Mouse (Mus musculus) T-helper 1 cell (primary cell): ENCODE results near the gene Tbc1d15.
"Not testable (repeated sequence)": the region's sequence is repeated elsewhere in the genome, so short reads cannot be mapped to it uniquely, and the experiment has no call there.

Source experiments
- in situ Hi-C: fragments of 300-600 bp; cut with MboI, MseI; formaldehyde crosslinking; loops from one replicate; pipeline ENCODE4 v1.15.1; 2025; ENCODE audit warnings: high pct_unique_total_duplicates

Gene Tbc1d15

DNA sequence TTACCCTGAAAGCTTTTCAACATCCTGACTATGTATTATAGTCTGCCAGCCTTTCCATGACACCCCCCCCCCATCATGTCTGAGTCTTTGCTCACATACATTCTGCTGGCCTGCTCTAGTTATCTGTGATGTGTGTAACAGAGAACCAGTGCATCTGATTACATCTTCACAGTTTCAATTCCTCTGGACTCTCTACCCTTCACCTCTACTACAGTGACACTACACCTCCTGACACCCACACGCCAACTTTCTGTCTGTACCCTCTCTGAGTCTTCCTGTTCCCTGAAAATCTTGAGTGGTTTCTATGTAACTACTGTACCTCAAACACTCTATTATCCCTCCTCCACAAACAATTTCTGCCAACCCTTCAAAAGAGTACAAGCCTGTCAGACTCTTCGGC, 5.8 kb downstream of the Tbc1d15 start:
- in situ Hi-C loops: no loop called here

DNA sequence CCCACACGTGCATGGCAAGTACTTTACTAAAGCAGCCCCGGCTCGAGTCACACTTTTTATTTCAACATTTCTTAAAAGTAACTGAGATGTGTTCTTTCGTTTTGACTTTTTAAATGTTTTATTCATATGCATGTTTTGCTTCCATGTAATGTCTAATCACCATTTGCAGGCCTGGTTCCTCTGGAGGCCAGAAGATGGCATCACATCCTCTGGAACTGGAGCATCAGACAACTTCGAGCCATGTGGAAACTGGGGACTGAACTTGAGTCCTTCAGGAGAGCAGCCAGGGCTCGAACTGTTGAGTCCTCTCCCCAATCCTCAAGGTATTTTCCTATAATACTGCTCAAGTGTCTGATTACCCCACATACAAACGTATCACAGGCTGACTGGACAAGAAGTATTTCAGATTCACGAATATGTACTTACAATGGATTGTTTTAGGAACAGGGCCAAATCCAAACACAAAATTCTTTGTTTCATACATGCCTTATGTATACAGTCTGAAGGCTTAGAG, 10.1 kb downstream of the Tbc1d15 start:
- in situ Hi-C loops: no loop called here

DNA sequence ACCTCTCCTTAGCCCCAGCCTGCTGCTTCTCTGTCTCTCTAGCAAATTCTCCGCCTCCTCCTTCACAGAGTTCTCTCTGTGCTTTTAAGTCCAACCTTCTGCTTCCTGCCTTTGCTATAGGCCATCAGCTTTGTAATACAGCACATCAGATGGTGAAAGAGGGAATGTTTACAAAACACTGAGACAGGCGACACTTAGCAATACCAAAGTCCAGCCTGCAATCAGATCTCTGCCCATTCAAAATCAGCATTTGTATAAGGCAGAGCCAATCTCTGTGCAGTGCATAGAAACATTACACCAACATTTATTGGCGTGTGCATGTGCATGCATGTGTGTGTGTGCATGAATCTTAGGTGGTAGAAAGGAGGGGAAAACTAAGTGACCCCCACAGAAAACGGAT, 13.3 kb downstream of the Tbc1d15 start:
- in situ Hi-C loops: no loop called here

DNA sequence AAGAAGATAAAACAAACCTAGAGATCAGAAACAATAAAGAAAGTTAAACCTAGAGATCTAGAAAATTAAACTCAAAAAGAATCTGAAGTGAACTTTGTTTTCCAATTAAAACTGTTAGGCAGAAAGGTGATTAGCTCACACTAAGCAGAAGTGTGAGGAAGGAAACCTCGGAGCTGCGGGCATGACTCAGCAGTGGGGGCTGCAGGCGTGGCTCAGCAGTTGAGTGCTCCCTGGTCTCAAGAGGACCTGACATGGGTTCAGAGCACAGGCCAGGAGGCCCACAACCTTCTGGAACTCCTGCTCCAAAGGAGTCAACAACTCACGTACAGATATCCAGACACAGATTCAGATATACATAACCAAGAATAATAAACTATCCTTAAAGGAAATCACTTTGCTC, 14.5 kb downstream of the Tbc1d15 start:
- in situ Hi-C loops: no loop called here

DNA sequence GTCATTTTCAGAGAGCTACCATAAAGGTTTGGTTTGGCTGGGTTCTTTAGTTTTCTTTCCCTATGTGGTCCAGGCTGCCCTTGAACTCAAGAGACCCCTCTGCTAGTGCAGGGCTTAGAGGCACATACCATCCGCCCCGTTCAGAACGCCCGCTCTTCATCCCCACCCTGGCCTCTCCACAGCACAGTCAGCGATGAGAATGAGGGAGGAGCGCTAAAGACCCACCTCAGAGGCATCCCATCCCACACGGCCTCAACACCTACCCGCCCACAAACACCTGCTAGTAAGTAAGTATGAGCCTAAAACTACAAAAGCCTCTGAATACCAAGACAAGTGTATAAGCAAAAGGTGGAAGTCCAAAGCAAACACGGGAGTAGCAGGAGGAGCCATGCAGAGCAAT, 15.8 kb downstream of the Tbc1d15 start:
- in situ Hi-C loops: no loop called here

DNA sequence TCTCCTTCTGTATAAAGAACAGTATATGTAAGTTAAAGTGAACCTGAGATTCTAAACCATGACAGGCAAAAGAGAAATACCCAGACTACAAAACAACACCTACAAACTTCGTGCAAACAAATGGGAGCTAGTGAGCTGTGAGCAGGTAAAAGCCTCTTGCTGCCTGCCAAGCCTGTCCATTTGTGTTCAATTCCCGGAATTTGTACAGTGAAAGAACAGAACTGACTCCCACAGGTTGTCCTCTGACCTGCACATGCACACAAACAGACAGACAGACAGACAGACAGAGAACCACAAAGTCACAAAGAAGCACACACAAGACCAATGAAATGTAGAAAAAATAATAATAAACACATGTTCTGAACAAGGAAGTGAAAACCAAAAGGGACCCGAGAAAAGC, 17.5 kb downstream of the Tbc1d15 start:
- in situ Hi-C loops: no loop called here

DNA sequence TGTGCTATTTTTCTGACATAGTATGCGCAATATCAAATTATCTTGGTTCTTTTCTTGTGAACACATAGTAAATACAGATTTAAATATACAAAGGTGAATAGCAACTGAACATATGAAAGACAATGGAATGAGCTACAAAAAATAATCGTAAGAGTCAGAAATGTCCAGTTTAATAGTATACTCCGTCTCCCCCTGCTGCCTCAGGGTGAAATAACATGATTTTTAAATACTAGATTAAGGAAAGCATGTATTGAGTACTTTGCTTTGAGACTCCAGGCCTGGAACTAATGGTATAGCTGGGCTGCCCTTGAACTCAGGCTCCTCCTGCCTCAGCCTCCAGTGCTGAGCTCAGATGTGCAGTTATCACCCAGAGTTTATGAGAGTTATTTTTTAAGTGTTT, 18.8 kb downstream of the Tbc1d15 start:
- in situ Hi-C loops: no loop called here

DNA sequence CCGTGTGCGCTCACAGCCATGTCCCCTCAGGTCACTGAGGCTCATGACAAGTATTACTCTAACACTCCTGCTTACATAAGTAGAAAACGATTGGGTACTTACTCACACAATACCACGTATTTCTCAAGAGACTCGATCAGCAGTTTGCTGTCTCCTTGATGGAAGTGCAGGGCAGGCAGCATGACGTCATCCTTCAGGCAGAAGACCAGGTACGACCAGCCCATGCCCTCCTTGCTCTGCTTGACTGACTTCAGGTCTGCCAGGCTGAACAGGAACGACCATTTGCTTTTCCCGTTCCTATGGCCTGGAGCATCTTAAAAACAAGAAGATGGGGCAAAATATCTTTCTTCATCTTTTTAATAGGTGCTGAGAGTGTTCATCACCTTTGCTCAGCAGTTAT, 22.2 kb downstream of the Tbc1d15 start:
- in situ Hi-C loops: no loop called here

DNA sequence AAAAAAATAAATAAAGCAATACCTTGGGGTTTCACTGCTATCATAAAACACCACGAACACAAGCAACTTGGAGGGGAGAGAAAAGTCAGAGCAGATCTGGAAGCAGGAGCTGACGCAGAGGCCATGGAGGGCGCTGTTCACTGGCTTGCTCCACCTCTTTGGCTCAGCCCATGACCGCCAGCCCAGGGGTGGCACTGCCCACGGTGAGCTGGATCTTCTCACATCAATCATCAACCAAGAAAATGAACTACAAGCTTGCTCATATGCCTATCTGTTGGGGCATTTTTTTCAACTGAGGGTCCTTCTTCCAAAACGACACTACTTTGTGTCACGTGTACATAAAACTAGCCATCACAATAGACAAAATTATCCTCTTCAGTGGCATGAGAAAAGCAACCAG, 24.7 kb downstream of the Tbc1d15 start:
- in situ Hi-C loops: no loop called here

DNA sequence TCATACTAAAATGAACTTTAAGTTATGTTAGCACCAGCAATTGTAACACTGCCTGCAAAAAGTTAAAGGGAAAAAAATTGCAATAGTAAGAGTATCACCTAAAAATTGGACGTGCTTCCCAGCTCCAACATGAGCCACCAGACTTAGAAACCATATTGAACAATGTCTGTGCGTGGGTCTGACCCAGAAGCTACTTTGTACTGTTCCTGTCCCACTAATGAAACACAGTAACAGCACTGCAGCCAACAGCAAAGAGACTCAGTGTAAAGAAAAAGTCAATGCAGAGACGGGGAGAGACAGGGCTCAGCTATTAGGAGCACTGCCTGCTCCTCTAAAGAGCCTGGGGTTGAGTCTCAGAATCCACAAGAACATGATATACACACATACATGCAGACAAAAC, 27.4 kb downstream of the Tbc1d15 start:
- in situ Hi-C loops: no loop called here

DNA sequence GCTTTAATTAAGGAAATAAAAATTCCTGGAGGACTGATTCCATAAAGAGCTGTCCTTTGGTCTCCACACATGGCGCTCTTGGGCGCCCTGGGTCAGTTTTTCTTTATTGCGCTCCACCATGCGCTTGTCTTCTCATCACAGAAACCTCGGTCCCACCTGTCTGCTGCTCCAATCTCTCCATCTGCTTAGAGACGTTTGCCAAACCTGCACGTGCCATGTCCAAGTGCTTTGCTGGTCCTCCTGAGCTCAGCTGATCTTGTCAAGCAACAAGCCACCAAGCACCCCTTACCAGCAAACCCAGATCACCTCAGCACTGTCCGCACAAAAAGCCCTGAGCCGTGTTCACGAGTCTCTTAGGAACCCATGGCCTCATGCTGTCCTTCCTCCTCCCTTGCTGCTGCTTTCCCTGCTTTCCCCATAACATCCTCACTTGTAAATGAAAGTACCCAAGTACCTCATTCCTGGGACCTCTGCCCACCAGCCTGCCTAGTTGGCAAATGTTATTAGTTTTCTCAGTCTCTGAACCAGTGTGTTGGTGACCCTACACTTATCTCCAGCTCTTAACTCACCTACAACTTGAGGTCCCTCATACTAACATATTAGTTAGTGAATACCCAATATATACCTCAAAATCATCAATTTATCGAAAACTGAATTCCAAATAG, 38.2 kb downstream of the Tbc1d15 start:
- in situ Hi-C loops: no loop called here

DNA sequence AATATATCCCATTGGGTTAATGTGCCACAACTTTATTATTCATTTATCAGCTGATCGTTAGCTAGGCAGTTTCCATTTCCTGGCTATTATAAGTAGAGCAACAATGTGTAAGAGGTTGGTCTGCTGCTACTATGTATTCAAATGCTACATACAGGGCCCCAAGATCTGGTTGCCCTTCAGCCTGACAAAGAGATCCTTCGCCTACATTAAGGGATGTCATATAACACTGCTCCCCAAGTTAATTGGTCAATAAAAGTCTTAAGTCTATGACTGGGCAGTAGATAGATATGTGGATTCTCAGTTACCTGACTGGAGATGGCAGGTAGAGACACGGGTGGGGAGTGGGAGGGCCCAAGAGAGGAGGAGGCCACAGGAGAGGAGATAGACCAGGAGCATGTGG, 45.4 kb downstream of the Tbc1d15 start:
- in situ Hi-C loops: no loop called here

DNA sequence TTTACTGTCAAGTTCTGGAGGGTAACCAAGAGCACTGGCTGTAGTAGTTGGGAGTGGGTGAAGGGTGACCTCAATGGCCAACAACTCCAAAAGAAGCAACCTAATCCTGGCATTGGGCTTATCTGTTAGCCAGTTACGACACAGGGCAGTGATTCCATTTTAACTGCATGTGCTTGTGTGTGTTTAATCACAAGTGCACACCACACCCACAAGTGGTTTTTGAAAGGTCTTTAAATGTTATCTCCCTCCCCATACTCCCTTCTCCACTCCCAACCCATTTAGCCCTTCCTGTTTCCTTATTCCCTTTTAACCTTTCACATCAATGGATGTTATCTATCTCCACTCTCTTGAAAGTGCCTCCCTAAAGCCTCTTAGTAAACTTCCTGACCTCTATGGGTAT, 46.0 kb downstream of the Tbc1d15 start:
- in situ Hi-C loops: no loop called here

DNA sequence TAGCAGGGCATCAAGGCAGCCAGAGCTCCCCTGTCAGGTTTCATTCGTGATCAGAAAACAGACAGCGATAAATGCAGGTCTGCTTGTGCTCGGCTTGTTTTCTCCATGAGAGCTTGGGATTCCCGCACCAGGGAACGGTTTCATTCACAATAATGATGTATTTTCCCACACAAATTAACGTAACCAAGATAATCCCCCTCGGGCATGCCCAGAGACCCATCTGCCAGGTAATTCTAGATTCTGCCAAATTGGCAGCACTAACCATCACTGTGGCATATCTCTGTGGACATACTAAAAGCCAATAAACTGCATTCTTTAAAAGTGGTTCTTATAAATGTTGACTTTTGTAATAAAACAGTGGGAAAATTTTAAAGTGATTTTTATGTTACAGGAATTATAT, 60.1 kb downstream of the Tbc1d15 start:
- in situ Hi-C loops: no loop called here

DNA sequence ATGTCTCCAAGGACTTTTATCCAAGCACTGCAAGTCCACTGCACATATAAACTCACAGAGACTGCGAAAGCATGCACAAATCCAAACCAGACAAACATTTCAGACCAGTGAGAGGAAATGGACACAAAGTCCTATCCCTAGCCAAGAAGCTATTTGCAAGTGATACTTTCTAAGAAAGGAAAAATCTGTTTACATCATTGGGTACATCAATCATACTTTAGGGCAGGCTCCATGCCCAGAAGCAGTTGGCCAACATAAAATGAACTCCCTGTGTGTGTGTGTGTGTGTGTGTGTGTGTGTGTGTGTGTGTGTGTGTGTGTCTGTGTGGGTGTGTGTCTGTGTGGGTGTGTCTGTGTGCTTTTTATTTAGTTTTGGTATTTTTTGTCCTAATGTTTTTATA, 63.9 kb downstream of the Tbc1d15 start:
- in situ Hi-C loops: no loop called here

DNA sequence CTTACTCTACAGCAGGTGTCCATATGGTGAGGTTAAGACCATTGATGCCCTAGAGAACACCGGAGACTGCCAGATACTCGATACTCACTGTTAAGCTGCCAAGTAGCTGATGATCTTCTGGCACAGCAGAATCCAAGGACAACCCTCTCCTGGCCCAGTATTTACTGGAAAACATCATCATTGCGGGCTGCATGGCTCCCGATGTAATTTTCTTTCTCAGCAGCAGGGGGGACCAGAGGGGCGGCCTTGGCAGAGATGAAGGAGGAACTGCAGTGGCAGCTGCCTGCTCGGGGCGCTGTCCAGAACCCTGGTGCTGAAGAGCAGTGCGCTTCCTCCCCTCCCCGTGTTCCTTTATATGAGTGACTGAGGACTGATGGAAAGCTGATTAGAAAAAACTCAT, 66.6 kb downstream of the Tbc1d15 start, which contains the start of gene Tph2:
Gene Tph2, minus strand, starts transcription at position 326 of the 400 bp plus-strand sequence.
- in situ Hi-C loops: no loop called here

DNA sequence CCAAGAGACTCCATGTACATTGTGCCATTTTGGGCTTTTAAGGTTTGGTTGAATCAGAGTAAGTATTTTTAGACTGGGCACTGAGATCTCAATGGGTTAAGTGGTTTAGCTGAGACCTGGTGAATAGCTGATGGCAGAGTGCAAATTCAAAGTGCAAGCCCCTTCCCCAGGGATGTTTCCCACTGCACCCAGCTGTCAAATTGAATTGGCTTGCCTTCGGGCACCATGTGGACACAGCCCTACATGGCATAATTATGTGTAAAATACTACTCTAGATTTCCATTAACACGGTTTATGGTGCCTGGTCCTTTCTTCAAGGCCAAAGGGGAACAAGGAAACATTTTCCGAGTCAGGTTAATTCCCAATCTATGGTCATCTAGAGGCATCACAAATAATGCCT, 70.2 kb downstream of the Tbc1d15 start:
- in situ Hi-C loops: no loop called here

DNA sequence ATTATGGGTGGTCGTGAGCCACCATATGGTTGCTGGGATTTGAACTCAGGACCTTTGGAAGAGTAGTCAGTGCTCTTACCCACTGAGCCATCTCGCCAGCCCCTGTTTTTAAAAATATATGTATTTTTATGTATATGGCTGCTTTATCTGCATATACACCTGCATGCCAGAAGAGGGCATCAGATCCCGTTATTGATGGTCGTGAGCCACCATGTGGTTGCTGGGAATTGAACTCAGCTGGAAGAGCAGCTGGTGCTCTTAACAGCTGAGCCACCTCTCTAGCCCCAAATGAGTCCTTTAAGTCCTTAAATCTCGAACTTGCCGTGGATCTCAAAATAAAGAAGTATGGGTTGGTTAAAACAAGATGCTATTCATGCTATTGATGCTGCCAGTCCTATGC, 73.2 kb downstream of the Tbc1d15 start:
- in situ Hi-C loops: not testable (repeated sequence)

DNA sequence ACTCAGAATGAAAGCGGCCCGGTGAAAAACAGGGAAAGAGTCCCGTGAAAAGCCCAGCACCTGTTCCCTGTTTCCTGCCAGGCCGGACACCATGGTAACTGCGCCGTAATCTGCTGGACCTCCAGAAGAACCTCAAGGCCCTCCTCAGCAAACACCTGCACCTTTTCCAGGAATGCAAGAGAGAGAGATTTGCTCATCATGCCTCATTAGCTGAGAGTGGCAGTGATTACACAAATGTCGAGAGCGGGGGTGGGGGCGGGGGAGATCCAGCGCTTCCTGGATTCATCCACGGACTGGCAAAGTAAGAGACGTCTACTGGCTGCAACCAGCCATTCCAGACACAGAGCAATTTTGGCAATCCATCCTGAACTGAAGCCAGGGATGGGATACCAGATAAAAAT, 75.7 kb downstream of the Tbc1d15 start:
- in situ Hi-C loops: no loop called here

DNA sequence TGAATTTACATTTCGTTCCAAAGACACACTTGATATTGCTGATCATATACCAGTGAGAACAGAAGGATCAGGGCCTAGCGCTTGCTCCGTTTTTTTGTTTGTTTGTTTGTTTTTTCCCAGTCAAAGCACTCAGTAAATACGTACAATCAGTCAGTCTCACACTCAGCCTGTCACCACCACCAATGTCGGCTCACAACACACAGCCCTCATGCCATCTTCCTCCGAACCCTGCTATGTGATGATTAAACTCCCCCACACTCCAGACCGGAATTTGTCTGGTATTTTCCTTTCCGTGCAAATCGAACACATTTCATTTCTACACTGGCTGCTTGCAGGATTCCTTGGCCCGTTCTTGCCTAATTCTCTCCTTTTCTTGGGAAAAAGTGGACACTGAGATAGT, 77.9 kb downstream of the Tbc1d15 start:
- in situ Hi-C loops: no loop called here

DNA sequence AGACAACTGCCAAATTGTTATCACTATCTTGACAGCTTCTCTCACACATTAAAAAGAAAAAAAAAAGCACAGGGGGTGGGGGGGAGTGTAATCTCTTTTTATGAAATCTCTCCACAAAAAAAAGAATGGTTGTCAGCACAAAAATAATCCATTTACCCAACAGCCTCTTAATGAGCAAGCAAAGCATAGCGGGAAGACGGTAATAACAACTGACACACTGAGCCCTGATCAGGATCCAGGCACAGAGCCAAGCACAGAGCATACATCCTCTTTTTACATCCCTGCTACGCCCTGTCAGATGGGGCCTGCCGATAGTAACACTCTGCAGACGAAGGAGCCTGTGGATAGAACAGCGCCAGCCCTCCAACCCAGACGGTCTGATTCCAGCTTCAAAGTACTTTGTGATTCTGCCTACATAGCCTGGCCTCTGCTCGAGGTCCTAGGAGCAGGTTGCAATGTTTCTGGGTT, 79.9 kb downstream of the Tbc1d15 start:
- in situ Hi-C loops: no loop called here

DNA sequence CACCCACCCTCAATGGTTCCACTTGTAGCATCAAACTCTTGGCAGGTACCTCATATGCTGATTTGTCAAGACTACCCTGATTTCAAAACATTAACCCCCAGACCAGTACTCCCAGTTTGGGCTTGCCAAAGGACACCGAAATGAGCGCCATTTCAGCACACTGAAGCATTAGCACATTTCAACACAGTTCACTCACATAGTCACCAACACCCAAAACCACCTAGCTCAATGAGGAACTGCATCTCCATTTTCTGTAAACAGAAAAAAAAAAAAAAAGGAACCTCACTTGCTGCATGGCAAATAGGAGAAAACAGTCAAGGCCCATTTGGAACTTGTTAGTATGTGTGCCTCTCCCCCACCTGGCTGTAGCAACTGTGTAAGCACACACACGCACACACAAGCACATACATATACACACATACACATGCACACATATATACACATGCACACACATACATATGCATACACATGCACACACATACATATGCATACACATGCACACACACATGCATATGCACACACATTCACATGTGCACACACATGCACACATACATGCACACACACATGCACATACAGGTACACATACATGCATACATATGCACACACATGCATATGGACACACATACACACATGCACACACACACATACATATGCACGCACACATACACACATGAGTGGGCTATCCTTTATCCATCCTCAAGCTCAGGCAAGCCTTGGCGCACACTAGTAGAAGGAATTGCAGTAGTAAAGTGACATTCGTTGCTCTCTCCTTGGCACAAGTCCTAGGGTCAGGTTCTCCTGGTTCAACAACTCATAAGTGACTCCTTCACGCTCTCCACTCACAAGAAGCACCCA, 80.5 kb downstream of the Tbc1d15 start:
- in situ Hi-C loops: no loop called here

DNA sequence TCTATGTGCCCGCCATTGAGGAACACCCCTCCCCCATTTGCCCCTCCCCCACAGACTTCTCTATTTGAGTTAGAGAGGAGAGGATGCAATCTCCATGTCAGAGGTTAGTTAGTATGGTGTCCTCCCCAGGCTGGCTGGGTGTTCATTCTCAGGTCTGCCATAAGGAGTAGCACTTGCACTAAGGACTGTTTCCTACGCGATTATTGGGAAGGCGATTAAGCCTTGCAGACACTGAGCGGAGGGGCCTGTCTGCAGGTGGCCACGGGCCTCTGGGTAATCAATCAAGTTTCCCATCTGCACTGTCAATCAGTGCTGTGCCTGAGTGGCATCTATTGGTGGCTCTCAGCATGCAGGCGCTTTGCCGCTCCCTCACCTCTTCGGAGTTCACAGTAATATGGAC, 81.9 kb downstream of the Tbc1d15 start:
- in situ Hi-C loops: no loop called here
